Mouse (Mus musculus) stomach, embryonic 16.5 days (tissue): Measurements from ENCODE around the gene Naaladl2. TPM values are rescaled to one million over a fixed set of nuclear protein-coding genes. Genes with fewer than 3 reads are reported as not detected.

ENCODE experiments used
- ATAC-seq: fragments of 200-750 bp; cut with Nextera tagmentation; 2 replicates; pipeline ENCODE4 v1.8.0; 2017; ENCODE audit warnings: moderate number of reproducible peaks, moderate TSS enrichment; ENCODE audit not compliant: insufficient read depth, low FRiP score
- H3K27ac ChIP-seq: fragments of 300-500 bp; sonication (generic); 2 replicates; pipeline ENCODE4 v1.5.1; 2014; ENCODE audit warnings: low read length
- H3K27me3 ChIP-seq: fragments of 300-500 bp; sonication (generic); 2 replicates; pipeline ENCODE4 v1.6.1; 2014; ENCODE audit warnings: low read length, control low read depth, mixed read lengths; ENCODE audit not compliant: control insufficient read depth, insufficient read depth
- H3K36me3 ChIP-seq: fragments of 300-500 bp; sonication (generic); 2 replicates; pipeline ENCODE4 v1.6.1; 2014; ENCODE audit warnings: low read length; ENCODE audit not compliant: control insufficient read depth, insufficient read depth
- H3K4me1 ChIP-seq: fragments of 300-500 bp; sonication (generic); 2 replicates; pipeline ENCODE4 v1.6.1; 2014; ENCODE audit warnings: low read length, control low read depth, mixed read lengths; ENCODE audit not compliant: control insufficient read depth, insufficient read depth
- H3K4me2 ChIP-seq: fragments of 300-500 bp; sonication (generic); 2 replicates; pipeline ENCODE4 v1.6.1; 2014; ENCODE audit warnings: low read depth, low read length, mixed read lengths
- H3K4me3 ChIP-seq: fragments of 300-500 bp; sonication (generic); replicated peaks from 2 replicates; pipeline ENCODE4 v1.5.1; 2014; ENCODE audit warnings: mild to moderate bottlenecking, low read length
- H3K9ac ChIP-seq: fragments of 300-500 bp; sonication (generic); 2 replicates; pipeline ENCODE4 v1.6.1; 2014; ENCODE audit warnings: low read length
- H3K9me3 ChIP-seq: fragments of 300-500 bp; sonication (generic); replicated peaks from 2 replicates; pipeline ENCODE4 v1.6.1; 2016; ENCODE audit warnings: low read length, control low read depth; ENCODE audit not compliant: control insufficient read depth
- WGBS: fragments of 180-500 bp; shearing (Covaris S2); extraction: QIAGEN DNeasy Blood & Tissue Kit; methylation state at CpG from one replicate; pipeline ENCODE4 v1.1.7; 2014; 5-methylcytosine and 5-hydroxymethylcytosine counted together
- polyA plus RNA-seq: library from polyadenylated mRNA; unstranded; fragments of >200 nt; fragmentation: Nextera tagmentation; extraction: Ambion mirVana; gene quantifications from 2 replicates; pipeline ENCODE4 v1.2.1, GENCODE M21; 2015

Gene Naaladl2
- polyA plus RNA-seq, 1 experiment from 2014 or later, result 4.6 TPM

DNA sequence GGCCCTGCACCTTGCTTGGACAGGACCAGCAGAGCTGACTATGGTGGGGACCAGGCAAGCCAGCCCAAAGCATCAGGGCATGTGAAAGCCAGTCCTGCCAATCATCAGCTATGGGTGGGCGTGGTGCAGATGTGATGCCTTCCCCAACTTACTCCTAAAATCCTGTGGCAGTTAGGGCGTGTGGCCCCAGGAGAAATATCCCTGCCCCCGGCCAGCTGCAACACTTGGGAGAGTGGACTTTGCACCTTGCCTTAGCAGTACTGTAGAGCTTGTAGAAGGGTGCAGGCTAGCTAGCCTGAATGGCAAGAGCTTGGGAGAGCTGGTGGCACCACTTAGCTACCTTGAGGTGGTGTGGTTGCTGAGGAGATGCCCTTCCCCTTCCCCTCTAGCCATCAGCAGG lies 255.3 kb downstream of the Naaladl2 start:
- no peak overlapping the region for H3K9ac ChIP-seq
- H3K4me2 ChIP-seq, result no peak overlapping the region
- 74% methylated on average over 3 of the region's 3 CpGs for WGBS
- no peak for ATAC-seq
- H3K27me3 ChIP-seq, result no peaks in the 10 kb centered on the region
- no peaks in the 10 kb centered on the region for H3K36me3 ChIP-seq
- H3K4me1 ChIP-seq, result no peaks in the 10 kb centered on the region
- H3K9me3 ChIP-seq, result no peaks in the 10 kb centered on the region
- no peak overlapping the region for H3K4me3 ChIP-seq
- no peak overlapping the region for H3K27ac ChIP-seq

DNA sequence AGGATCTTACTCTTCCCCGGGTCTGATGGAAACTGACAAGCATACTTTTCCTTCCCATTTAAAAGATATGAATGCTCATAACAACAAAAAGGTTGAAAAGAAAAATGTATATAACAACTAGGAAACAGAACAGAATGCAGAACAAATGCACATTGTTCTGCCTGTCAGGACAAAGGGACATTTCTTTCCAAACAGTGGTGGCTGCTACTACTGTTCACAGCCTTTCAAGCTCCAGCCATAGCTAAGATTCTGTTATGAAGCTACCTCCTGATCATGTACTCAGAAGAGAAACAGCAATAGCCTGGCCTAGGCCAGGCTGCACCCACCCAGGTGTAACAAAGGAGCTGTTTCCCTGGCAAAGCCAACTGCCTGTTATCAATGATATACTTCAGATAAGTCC lies 271.8 kb downstream of the Naaladl2 start:
- H3K9ac ChIP-seq, result no peak overlapping the region
- H3K4me1 ChIP-seq, result no peaks in the 10 kb centered on the region
- no peaks in the 10 kb centered on the region for H3K9me3 ChIP-seq
- H3K27ac ChIP-seq, result no peak overlapping the region
- no peaks in the 10 kb centered on the region for H3K36me3 ChIP-seq
- H3K4me2 ChIP-seq, result no peak overlapping the region
- H3K4me3 ChIP-seq, result no peak overlapping the region
- no peak for ATAC-seq
- H3K27me3 ChIP-seq, result no peaks in the 10 kb centered on the region
- 87% methylated on average over 1 of the region's 1 CpGs for WGBS

DNA sequence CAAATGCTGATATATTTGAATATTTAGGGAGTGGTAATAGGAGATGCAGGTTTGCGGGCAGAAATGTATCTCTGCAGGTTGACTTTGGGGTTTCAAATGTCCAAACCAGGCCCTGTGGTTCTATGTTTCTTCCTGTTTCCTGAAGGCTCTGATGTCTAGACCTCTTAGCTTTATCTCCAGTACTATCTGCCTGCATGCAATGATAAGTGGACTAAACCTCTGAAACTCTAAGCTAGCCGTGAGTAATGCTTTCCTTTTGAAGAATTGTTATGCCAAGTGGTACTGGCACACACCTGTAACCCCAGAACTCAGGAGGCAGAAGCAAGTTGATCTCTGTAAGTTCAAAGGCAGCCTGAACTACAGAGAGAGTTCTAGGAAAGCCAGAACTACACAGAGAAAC lies 291.1 kb downstream of the Naaladl2 start:
- no peak overlapping the region for H3K4me3 ChIP-seq
- no peak overlapping the region for H3K4me2 ChIP-seq
- no peaks in the 10 kb centered on the region for H3K27me3 ChIP-seq
- no peaks in the 10 kb centered on the region for H3K36me3 ChIP-seq
- H3K27ac ChIP-seq, result no peak overlapping the region
- no peak overlapping the region for H3K9ac ChIP-seq
- 67% methylated on average over 2 of the region's 2 CpGs for WGBS
- H3K9me3 ChIP-seq, result no peaks in the 10 kb centered on the region
- no peak for ATAC-seq
- H3K4me1 ChIP-seq, result no peaks in the 10 kb centered on the region

GRCm38 (mm10) chr3:24796739-24797138 lies 347.3 kb downstream of the Naaladl2 start:
- Histone ChIP-seq H3K9ac (no peak overlapping the region), H3K27me3 (no peaks in the 10 kb centered on the region), H3K4me2 (no peak overlapping the region), H3K4me3 (no peak overlapping the region), H3K4me1 (no peaks in the 10 kb centered on the region), H3K9me3 (no peaks in the 10 kb centered on the region), H3K27ac (no peak overlapping the region), H3K36me3 (no peaks in the 10 kb centered on the region)
- 55% methylated on average over 2 of the region's 2 CpGs for WGBS
- ATAC-seq, result no peak

DNA sequence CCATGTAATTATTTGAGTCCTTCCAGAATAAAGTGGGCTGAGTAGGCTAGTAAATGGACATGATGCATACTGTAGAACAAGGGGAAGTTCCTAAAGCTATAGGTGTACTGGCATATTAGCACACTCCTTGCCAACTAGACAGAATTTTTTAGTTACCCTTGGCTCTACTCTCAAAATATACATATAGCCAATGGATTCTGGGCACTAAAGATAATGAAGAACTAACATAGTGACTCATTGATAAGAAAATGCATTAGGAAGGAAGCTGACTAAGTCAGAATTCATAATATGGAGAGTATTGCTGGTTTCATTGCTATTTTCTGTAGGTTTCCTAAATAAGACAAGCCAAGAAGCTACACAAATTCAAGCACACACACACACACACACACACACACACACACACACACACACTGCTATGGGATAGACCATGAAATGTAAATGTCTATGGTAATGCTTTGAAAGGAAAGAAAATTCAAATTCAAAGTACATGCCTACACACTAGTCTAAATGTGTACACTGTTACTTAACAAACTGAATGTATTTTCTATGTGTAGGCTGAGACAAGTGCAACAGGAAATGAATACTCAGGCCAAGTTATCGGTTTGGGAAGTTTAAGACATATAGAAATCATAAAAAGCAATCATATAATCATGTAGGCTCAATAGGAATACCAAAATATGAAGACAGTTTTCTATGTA lies 356.5 kb downstream of the Naaladl2 start:
- no peak for ATAC-seq
- no peaks in the 10 kb centered on the region for H3K9me3 ChIP-seq
- no peaks in the 10 kb centered on the region for H3K36me3 ChIP-seq
- no peaks in the 10 kb centered on the region for H3K4me1 ChIP-seq
- no peak overlapping the region for H3K27ac ChIP-seq
- no peaks in the 10 kb centered on the region for H3K27me3 ChIP-seq
- H3K4me2 ChIP-seq, result no peak overlapping the region
- H3K9ac ChIP-seq, result no peak overlapping the region
- 81% methylated on average over 1 of the region's 1 CpGs for WGBS
- H3K4me3 ChIP-seq, result no peak overlapping the region

DNA sequence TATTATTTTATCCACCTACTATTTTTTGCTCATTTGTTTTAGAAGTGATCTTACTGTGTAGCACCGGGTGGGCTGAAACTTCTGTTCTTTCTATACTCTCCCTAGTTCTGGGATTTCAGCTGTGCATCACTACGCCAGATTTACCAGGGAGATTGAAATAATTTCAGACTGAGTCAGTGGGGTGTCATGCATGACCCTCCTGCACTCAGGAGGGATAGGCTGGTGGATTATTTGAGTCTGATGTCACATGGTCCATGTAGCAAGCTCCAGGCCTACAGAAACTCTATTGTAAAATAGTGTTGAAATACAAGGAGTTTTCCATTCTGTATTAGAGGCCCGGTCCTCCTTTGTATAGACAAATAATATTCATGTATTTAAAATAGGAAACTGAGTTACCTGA lies 360.0 kb downstream of the Naaladl2 start:
- no peak for ATAC-seq
- peak overlapping the region; percentile 47 for H3K27ac ChIP-seq
- no peaks in the 10 kb centered on the region for H3K9me3 ChIP-seq
- H3K27me3 ChIP-seq, result no peaks in the 10 kb centered on the region
- H3K4me3 ChIP-seq, result no peak overlapping the region
- peak overlapping the region; percentile 43 for H3K4me2 ChIP-seq
- no peaks in the 10 kb centered on the region for H3K36me3 ChIP-seq
- H3K9ac ChIP-seq, result no peak overlapping the region
- WGBS, result 82% methylated on average over 3 of the region's 3 CpGs
- peaks cover 3% of the 10 kb centered on the region; the same call in 1 of the 2 replicates for H3K4me1 ChIP-seq

- ATAC-seq, result peak; percentile 89
- peak overlapping the region; percentile 43 for H3K4me2 ChIP-seq
- 37% methylated on average over 7 of the region's 7 CpGs for WGBS
- H3K36me3 ChIP-seq, result no peaks in the 10 kb centered on the region
- H3K9me3 ChIP-seq, result no peaks in the 10 kb centered on the region
- peak overlapping the region; percentile 36 for H3K4me3 ChIP-seq
- H3K27me3 ChIP-seq, result no peaks in the 10 kb centered on the region
- peak overlapping the region; percentile 60; the same call in 1 of the 2 replicates for H3K9ac ChIP-seq
- H3K4me1 ChIP-seq, result peaks cover 3% of the 10 kb centered on the region; the same call in 1 of the 2 replicates
- H3K27ac ChIP-seq, result peak overlapping the region; percentile 83
Observed at GRCm38 (mm10) chr3:24783462-24783829, 360.6 kb downstream of the Naaladl2 start.

- no peaks in the 10 kb centered on the region for H3K27me3 ChIP-seq
- peak overlapping the region; percentile 83 for H3K27ac ChIP-seq
- H3K4me1 ChIP-seq, result peaks cover 3% of the 10 kb centered on the region; the same call in 1 of the 2 replicates
- H3K9ac ChIP-seq, result peak overlapping the region; percentile 60; the same call in 1 of the 2 replicates
- no peaks in the 10 kb centered on the region for H3K9me3 ChIP-seq
- H3K36me3 ChIP-seq, result no peaks in the 10 kb centered on the region
- H3K4me3 ChIP-seq, result peak overlapping the region; percentile 36
- ATAC-seq, result peak; percentile 76
- WGBS, result 17% methylated on average over 10 of the region's 10 CpGs
- H3K4me2 ChIP-seq, result peak overlapping the region; percentile 43
Observed at GRCm38 (mm10) chr3:24782784-24783461, 361.1 kb downstream of the Naaladl2 start.

GRCm38 (mm10) chr3:24781687-24782086 lies 362.4 kb downstream of the Naaladl2 start:
- Histone ChIP-seq H3K9me3 (no peaks in the 10 kb centered on the region), H3K4me2 (no peak overlapping the region), H3K4me1 (peaks cover 3% of the 10 kb centered on the region; the same call in 1 of the 2 replicates), H3K4me3 (no peak overlapping the region), H3K36me3 (no peaks in the 10 kb centered on the region), H3K27me3 (no peaks in the 10 kb centered on the region), H3K27ac (no peak overlapping the region), H3K9ac (no peak overlapping the region)
- WGBS, result 91% methylated on average over 2 of the region's 2 CpGs
- ATAC-seq, result no peak
